ENCODE assay signal across 24 mouse cellular contexts in the genomic region with DNA sequence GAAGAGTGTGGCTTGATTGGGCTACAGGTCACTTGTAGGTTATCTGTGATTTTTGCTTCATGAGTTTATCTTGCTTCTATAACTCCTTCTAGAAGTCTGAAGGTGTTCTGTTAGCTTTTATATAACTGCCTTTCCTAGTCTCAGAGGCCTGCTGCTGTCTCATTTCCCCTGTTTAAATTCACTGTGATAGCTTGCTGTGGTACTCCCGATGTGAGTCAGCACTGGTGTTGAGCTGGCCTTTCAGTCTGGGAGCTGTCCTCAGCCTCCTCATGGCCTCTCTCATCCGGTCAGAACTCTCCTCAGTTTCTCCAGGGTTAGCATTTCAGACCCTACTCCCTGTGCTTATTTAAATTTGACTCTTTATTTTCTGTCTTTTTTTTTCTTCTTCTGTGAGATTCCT. TPM values are rescaled to one million over a fixed set of nuclear protein-coding genes. Genes with fewer than 3 reads are reported as not detected.
DNase-seq lines count a peak whose midpoint lies in the region; ATAC-seq lines count a peak whose summit lies in the region.
"Had no signal": no experiment of that assay in that cellular context is flagged by ENCODE, and none has a peak within 500 bp of the region (broad histone marks: within the 10 kb centered on the region; RNA-seq: fewer than 3 reads in every experiment).

No protein-coding gene starts in this region.

- H3K27me3 ChIP-seq in heart, embryonic 12.5 days (replicated peaks): no peaks in the 10 kb centered on the region
- no peaks in the 10 kb centered on the region for H3K27me3 ChIP-seq in heart, embryonic 10.5 days (ENCODE audit: insufficient read depth, poor library complexity, severe bottlenecking)
- H3K27me3 ChIP-seq: embryonic facial prominence, embryonic 12.5 days; forebrain, embryonic 15.5 days; heart, embryonic 13.5 days; hindbrain, embryonic 13.5 days; intestine, embryonic 15.5 days; kidney, embryonic 15.5 days had no signal

- H3K9ac ChIP-seq in heart, embryonic 12.5 days: no peak overlapping the region
- H3K9ac ChIP-seq: embryonic facial prominence, embryonic 12.5 days; forebrain, embryonic 15.5 days; heart, embryonic 13.5 days; hindbrain, embryonic 13.5 days; intestine, embryonic 15.5 days; kidney, embryonic 15.5 days had no signal

- H3K36me3 ChIP-seq in heart, embryonic 12.5 days: no peaks in the 10 kb centered on the region
- H3K36me3 ChIP-seq in heart, embryonic 10.5 days: no peaks in the 10 kb centered on the region
- H3K36me3 ChIP-seq: embryonic facial prominence, embryonic 12.5 days; forebrain, embryonic 15.5 days; hindbrain, embryonic 13.5 days; intestine, embryonic 15.5 days; kidney, embryonic 15.5 days had no signal

- no peaks in the 10 kb centered on the region for H3K9me3 ChIP-seq in heart, embryonic 12.5 days (replicated peaks)
- no peaks in the 10 kb centered on the region for H3K9me3 ChIP-seq in heart, embryonic 10.5 days
- H3K9me3 ChIP-seq: embryonic facial prominence, embryonic 12.5 days; forebrain, embryonic 15.5 days; G1E; heart, embryonic 13.5 days; hindbrain, embryonic 13.5 days; intestine, embryonic 15.5 days; kidney, embryonic 15.5 days had no signal

- DNase-seq in adrenal gland, postnatal 36 days: peak; percentile 34
- DNase-seq in adrenal gland, postnatal 25 days: no peak
- no peak for DNase-seq in heart, embryonic 10.5 days (ENCODE audit: low spot score)
- peak; percentile 30 for DNase-seq in right cerebral cortex, adult 18-20 months
- DNase-seq in right cerebral cortex, adult 2 months (ENCODE audit: low spot score in 2 of 2): no peak
- no peak for DNase-seq in layer of hippocampus, adult 8-10 months (ENCODE audit: low spot score in 2 of 2)
- DNase-seq: adrenal gland, adult 8-10 months; B cell, adult 2 months; cerebellum, adult 2 months; cerebellum, postnatal 14 days; gastrocnemius, postnatal 36 days; heart, adult 18-20 months; heart, postnatal 10 days; kidney, adult 2 months had no signal

- peaks cover 27% of the 10 kb centered on the region for H3K4me1 ChIP-seq in heart, embryonic 12.5 days (replicated peaks)
- H3K4me1 ChIP-seq in heart, embryonic 10.5 days: peaks cover 32% of the 10 kb centered on the region; the same call in 1 of the 2 replicates
- H3K4me1 ChIP-seq: embryonic facial prominence, embryonic 12.5 days; forebrain, embryonic 15.5 days; intestine, embryonic 15.5 days had no signal

- no peak for ATAC-seq in heart, embryonic 12.5 days (ENCODE audit: insufficient number of reproducible peaks, low FRiP score)
- ATAC-seq in common myeloid progenitor, adult 5-6 weeks (replicated peaks; ENCODE audit: low read depth, poor library complexity, severe bottlenecking): peak; percentile 52; the same call in 1 of the 2 replicates
- ATAC-seq: CD4-positive, CD25-positive, alpha-beta regulatory T cell, adult 4 months; forebrain, embryonic 15.5 days; intestine, embryonic 15.5 days had no signal

- H3K4me3 ChIP-seq in heart, embryonic 12.5 days: no peak overlapping the region
- no peak overlapping the region for H3K4me3 ChIP-seq in heart, embryonic 10.5 days
- H3K4me3 ChIP-seq: embryonic facial prominence, embryonic 12.5 days; forebrain, embryonic 15.5 days; heart, embryonic 13.5 days; hindbrain, embryonic 13.5 days; intestine, embryonic 15.5 days; kidney, embryonic 15.5 days had no signal

- no peak overlapping the region for H3K4me2 ChIP-seq in heart, embryonic 12.5 days
- H3K4me2 ChIP-seq: embryonic facial prominence, embryonic 12.5 days; forebrain, embryonic 15.5 days; heart, embryonic 13.5 days; hindbrain, embryonic 13.5 days; intestine, embryonic 15.5 days; kidney, embryonic 15.5 days had no signal

- 32% methylated on average over 2 of the region's 2 CpGs for WGBS in heart, embryonic 12.5 days
- 47% methylated on average over 2 of the region's 2 CpGs for WGBS in heart, embryonic 10.5 days

- H3K27ac ChIP-seq in heart, embryonic 12.5 days (ENCODE audit: poor library complexity, severe bottlenecking): peak overlapping the region; percentile 38; the same call in 1 of the 2 replicates
- H3K27ac ChIP-seq in heart, embryonic 10.5 days: no peak overlapping the region
- H3K27ac ChIP-seq: embryonic facial prominence, embryonic 12.5 days; forebrain, embryonic 15.5 days; heart, embryonic 13.5 days; hindbrain, embryonic 13.5 days; intestine, embryonic 15.5 days; kidney, embryonic 15.5 days had no signal

RNA-seq across cellular contexts. Expression of gene Lrrfip2, which starts 12.7 kb away (rescaled TPM):
- 10 to 100 TPM; 53.0 to 57.3 TPM for total RNA-seq in adrenal gland, postnatal 36 days (2021)
- 61.9 and 65.4 TPM in 2 replicates for total RNA-seq in adrenal gland, postnatal 25 days (2021)
- polyA plus RNA-seq in heart, embryonic 12.5 days (2016; fragmentation: Nextera tagmentation; extraction: Ambion mirVana): 65.8 and 70.4 TPM in 2 replicates
- polyA plus RNA-seq in heart, embryonic 10.5 days (2016; fragmentation: Nextera tagmentation; extraction: Ambion mirVana): 50.9 and 51.3 TPM in 2 replicates
- 70.2 and 77.5 TPM in 2 replicates for total RNA-seq in common myeloid progenitor, adult 5-6 weeks (2017)
- total RNA-seq in layer of hippocampus, adult 8-10 months (2022): 10 to 100 TPM; 34.6 to 46.1 (median 40.6) TPM

Comparison
In these comparisons a context has a peak if more than half of its experiments do, and no peak if none do; other contexts are left out.
1. DNase-seq: peak in adrenal gland, postnatal 36 days (2 of 2) and right cerebral cortex, adult 18-20 months (single experiment); none in adrenal gland, postnatal 25 days (single experiment), heart, embryonic 10.5 days (single experiment), right cerebral cortex, adult 2 months (0 of 2) and layer of hippocampus, adult 8-10 months (0 of 2).